Mouse (Mus musculus): ENCODE results near the gene Olfr594.
A peak's percentile ranks its signal among the peaks of the same experiment; 100 is the strongest.
"Not testable (repeated sequence)": the region's sequence is repeated elsewhere in the genome, so short reads cannot be mapped to it uniquely, and the experiment has no call there.

Olfr594 gene

DNA sequence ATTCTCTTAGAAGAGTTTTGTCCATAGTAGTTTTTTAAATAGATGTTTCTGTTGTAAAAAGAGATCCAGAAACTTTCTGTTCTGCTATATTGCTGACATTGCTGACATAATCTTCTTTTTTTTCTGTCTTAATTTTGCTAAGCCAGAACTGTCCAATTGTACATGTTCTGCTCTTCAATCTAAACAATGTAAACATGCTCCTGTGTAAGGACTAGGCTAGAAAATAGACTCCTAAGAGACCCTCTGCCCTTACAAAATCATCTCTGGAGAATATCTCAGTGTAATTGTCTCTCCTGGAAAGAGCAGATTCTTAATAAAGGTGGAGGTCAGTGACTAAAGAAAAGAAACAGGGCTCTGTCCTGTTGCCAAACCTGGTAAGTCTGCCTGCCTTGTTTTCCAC lies at the start of gene Olfr594:
Gene Olfr594, plus strand, starts transcription at position 301 of the 400 bp plus-strand sequence.
- DNase-seq = no peak

- peak; percentile 78 for DNase-seq
Observed at GRCm38 (mm10) chr7:103169697-103170096, 47.1 kb upstream of the Olfr594 start.

DNA sequence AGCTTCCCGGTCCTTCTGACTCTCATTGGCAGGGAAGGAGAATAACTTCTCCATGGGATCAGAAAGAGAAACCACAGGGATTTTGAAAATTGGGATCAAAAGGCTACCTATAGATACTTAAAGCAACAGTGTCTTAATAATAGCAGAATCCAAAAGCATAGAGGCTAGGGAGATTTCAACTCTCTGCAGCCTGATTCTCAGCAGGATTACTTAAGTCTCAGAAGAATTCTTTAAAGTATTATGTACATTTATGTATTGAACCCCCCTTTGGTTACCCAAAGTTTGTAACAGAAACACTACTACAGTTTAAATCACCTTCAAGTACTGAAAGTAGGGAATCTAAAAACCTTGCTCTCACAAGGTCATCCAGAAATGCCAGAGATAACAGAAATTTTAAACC lies 38.6 kb upstream of the Olfr594 start, which contains the start of gene Olfr591:
Gene Olfr591, minus strand, starts transcription at position 101 of the 400 bp plus-strand sequence.
- DNase-seq = no peak

GRCm38 (mm10) chr7:103184503-103184902 lies 32.3 kb upstream of the Olfr594 start, which contains the start of gene Olfr592:
Gene Olfr592, plus strand, starts transcription at chr7:103184803.
- DNase-seq = not testable (repeated sequence)

- no peak for DNase-seq
Observed at GRCm38 (mm10) chr7:103211562-103211961, 5.2 kb upstream of the Olfr594 start, which contains the start of gene Olfr593. Gene Olfr593, plus strand, starts transcription at chr7:103211862.

DNA sequence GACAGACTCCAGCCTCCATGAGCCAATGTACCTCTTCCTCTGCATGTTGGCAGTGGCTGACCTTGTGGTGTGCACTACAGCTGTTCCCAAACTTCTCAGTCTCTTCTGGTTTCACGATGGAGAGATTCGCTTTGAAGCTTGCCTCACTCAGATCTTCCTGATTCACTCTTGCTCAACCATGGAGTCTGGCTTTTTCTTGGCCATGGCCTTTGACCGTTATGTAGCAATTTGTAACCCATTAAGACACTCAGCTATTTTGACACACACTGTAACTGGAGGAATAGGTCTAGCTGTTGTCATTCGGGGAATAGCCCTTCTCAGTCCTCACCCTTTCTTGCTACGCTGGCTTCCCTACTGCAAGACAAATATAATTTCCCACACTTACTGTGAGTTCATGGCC lies 4.7 kb upstream of the Olfr594 start:
- not testable (repeated sequence) for DNase-seq

DNA sequence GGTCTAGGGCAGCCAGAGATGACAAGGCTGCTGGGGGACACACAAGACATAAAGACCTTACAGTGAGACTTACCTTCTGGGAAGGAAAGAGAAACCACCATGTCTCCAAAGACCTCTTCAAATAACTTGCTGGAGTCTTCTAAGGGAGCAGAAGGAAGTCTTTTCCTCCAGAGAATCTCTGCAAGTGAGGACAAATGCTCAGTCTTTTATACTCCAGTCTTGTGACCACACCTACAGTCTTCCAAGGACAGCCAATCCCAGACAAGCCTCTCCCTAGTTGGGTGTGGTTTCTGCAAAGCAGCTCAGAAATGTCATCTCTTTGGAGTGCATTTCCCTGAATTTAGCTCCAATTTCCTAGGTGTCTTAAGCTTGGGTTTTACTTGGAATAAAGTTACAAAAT lies 35.6 kb downstream of the Olfr594 start, which contains the start of gene Usp17ld:
Gene Usp17ld, minus strand, starts transcription at position 101 of the 400 bp plus-strand sequence.
- DNase-seq = not testable (repeated sequence)

Measured in heart, adult 11 months (tissue).